9 mouse cellular contexts compared by ENCODE assay signal in genomic region chr12:25092751-25093211, GRCm38 (mm10). TPM values are rescaled to one million over a fixed set of nuclear protein-coding genes. Genes with fewer than 3 reads are reported as not detected.
DNase-seq lines count a peak whose midpoint lies in the region; ATAC-seq lines count a peak whose summit lies in the region.
"Had no signal": no experiment of that assay in that cellular context is flagged by ENCODE, and none has a peak within 500 bp of the region (broad histone marks: within the 10 kb centered on the region; RNA-seq: fewer than 3 reads in every experiment).

No protein-coding gene starts in this region.

- no peaks in the 10 kb centered on the region for H3K27me3 ChIP-seq in intestine, embryonic 16.5 days (replicated peaks; ENCODE audit: control insufficient read depth, insufficient read depth, low read length)
- peaks cover 59% of the 10 kb centered on the region for H3K27me3 ChIP-seq in liver, embryonic 12.5 days (replicated peaks)
- no peaks in the 10 kb centered on the region for H3K27me3 ChIP-seq in neural tube, embryonic 13.5 days
- H3K27me3 ChIP-seq: Patski had no signal

- H3K4me2 ChIP-seq in intestine, embryonic 16.5 days (ENCODE audit: low read depth, low read length), result peak overlapping the region; percentile 62
- peak overlapping the region; percentile 53 for H3K4me2 ChIP-seq in liver, embryonic 12.5 days
- H3K4me2 ChIP-seq in neural tube, embryonic 13.5 days, result peak overlapping the region; percentile 97

- peak; percentile 30 for DNase-seq in layer of hippocampus, adult 11-12 months (ENCODE audit: low spot score)
- no peak for DNase-seq in layer of hippocampus, adult 9-11 months
- peak; percentile 27 for DNase-seq in cerebellum, adult 8-10 months
- peak; percentile 36 for DNase-seq in gastrocnemius, postnatal 10 days
- DNase-seq in urinary bladder, adult 2 months (ENCODE audit: low spot score), result peak; percentile 67

- H3K9ac ChIP-seq in intestine, embryonic 16.5 days (ENCODE audit: low read depth, low read length), result peak overlapping the region; percentile 68
- no peak overlapping the region for H3K9ac ChIP-seq in liver, embryonic 12.5 days
- peak overlapping the region; percentile 60 for H3K9ac ChIP-seq in neural tube, embryonic 13.5 days

- peak; percentile 50 for ATAC-seq in intestine, embryonic 16.5 days
- peak; percentile 6; the same call in 1 of the 2 replicates for ATAC-seq in liver, embryonic 12.5 days
- ATAC-seq in neural tube, embryonic 13.5 days (ENCODE audit: low read depth), result no peak; the same call in 1 of the 2 replicates

- no peaks in the 10 kb centered on the region for H3K36me3 ChIP-seq in intestine, embryonic 16.5 days (ENCODE audit: control insufficient read depth, insufficient read depth, low read length)
- no peaks in the 10 kb centered on the region for H3K36me3 ChIP-seq in liver, embryonic 12.5 days
- no peaks in the 10 kb centered on the region for H3K36me3 ChIP-seq in neural tube, embryonic 13.5 days

- H3K4me1 ChIP-seq in intestine, embryonic 16.5 days (ENCODE audit: control insufficient read depth, insufficient read depth, low read length), result peaks cover 26% of the 10 kb centered on the region
- peaks cover 19% of the 10 kb centered on the region for H3K4me1 ChIP-seq in liver, embryonic 12.5 days
- H3K4me1 ChIP-seq in neural tube, embryonic 13.5 days (replicated peaks), result peaks cover 45% of the 10 kb centered on the region

- 2% methylated on average over 17 of the region's 17 CpGs for whole genome bisulfite sequencing in intestine, embryonic 16.5 days
- 6% methylated on average over 16 of the region's 17 CpGs for WGBS in liver, embryonic 12.5 days (ENCODE audit: insufficient replicate concordance)
- WGBS in neural tube, embryonic 13.5 days, result 5% methylated on average over 17 of the region's 17 CpGs

- H3K9me3 ChIP-seq in intestine, embryonic 16.5 days (ENCODE audit: control insufficient read depth, low read length), result no peaks in the 10 kb centered on the region
- no peaks in the 10 kb centered on the region for H3K9me3 ChIP-seq in liver, embryonic 12.5 days (replicated peaks)
- H3K9me3 ChIP-seq in neural tube, embryonic 13.5 days, result no peaks in the 10 kb centered on the region

- peak overlapping the region; percentile 48 for H3K4me3 ChIP-seq in intestine, embryonic 16.5 days (ENCODE audit: low read length)
- H3K4me3 ChIP-seq in liver, embryonic 12.5 days, result peak overlapping the region; percentile 31; the same call in 1 of the 2 replicates
- H3K4me3 ChIP-seq in neural tube, embryonic 13.5 days, result peak overlapping the region; percentile 31

- peak overlapping the region; percentile 81 for H3K27ac ChIP-seq in intestine, embryonic 16.5 days (ENCODE audit: low read length)
- 0 out of 2 replicates have a peak overlapping the region, but pooled peaks have one; percentile 4 for H3K27ac ChIP-seq in liver, embryonic 12.5 days
- no peak overlapping the region for H3K27ac ChIP-seq in neural tube, embryonic 13.5 days (replicated peaks)

RNA-seq across cellular contexts. Expression of gene Id2, which starts 4.2 kb away (rescaled TPM):
- 10 to 100 TPM; 11.4 to 12.8 TPM for total RNA-seq in gastrocnemius, postnatal 10 days (2021)
- 333 and 353 TPM in 2 replicates for polyA plus RNA-seq in intestine, embryonic 16.5 days (2015; fragmentation: Nextera tagmentation; extraction: Ambion mirVana)
- 111 and 112 TPM in 2 replicates for polyA plus RNA-seq in liver, embryonic 12.5 days (2016; fragmentation: Nextera tagmentation; extraction: Ambion mirVana)
- 254 and 258 TPM in 2 replicates for polyA plus RNA-seq in neural tube, embryonic 13.5 days (2015; fragmentation: Nextera tagmentation; extraction: Ambion mirVana)
- 313 and 327 TPM in 2 replicates for polyA plus RNA-seq in urinary bladder, adult 2 months (2012; rRNA removed)
